Mouse (Mus musculus) lung, adult 2 months (tissue): ENCODE results near the gene Usp4.
A peak's percentile ranks its signal among the peaks of the same experiment; 100 is the strongest.

Experiments
- CTCF ChIP-seq: fragments of 200-500 bp; IDR thresholded peaks from 2 replicates; pipeline ENCODE4 v1.5.1; 2011; ENCODE audit warnings: mild to moderate bottlenecking, low read length, control low read depth; ENCODE audit not compliant: insufficient read depth
- POLR2A ChIP-seq: fragments of 200-500 bp; IDR thresholded peaks from 2 replicates; pipeline ENCODE4 v1.6.1; 2011; ENCODE audit warnings: low read depth, mild to moderate bottlenecking, control low read depth, low read length, borderline replicate concordance; ENCODE audit errors: extremely low read depth

GRCm38 (mm10) chr9:108347540-108348289 is at the start of gene Usp4:
- TF ChIP-seq CTCF (no peak), POLR2A (peak; percentile 70)
